Mouse (Mus musculus): ENCODE results near the gene Nfkbia.

Gene Nfkbia

DNA sequence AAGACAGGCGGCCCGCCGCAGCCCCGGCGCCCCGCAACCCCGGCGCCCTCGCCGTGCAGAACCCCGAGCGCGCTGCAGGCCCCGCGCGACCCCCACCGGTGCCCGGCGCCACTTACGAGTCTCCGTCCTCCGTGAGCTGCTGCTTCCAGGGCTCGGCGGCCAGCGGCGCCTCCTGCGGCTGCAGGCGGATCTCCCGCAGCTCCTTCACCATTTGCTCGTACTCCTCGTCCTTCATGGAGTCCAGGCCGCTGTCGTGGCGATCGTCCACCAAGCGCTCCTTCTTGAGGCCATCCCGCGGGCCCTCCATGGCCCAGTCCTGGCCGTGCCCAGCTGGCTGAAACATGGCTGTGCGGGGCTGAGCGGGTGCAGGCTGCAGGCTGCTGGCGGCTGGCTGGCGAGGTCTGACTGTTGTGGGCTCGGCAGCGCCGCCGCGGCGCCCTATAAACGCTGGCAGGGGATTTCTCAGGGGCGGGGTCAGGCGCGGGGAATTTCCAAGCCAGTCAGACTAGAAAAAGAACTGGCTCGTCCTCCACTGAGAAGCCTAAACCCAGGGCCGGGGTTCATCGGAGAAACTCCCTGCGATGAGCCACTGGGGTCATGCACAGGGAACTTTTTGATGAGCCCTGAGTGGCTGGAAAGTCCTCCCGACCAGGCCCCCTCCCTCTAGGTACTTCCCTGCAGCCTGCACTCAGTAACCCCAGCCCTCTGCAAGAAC, at the start of gene Nfkbia:
Gene Nfkbia (minus strand): TSS at position 464 of the 715 bp plus-strand sequence.
- DNase-seq = peak; percentile 96

DNA sequence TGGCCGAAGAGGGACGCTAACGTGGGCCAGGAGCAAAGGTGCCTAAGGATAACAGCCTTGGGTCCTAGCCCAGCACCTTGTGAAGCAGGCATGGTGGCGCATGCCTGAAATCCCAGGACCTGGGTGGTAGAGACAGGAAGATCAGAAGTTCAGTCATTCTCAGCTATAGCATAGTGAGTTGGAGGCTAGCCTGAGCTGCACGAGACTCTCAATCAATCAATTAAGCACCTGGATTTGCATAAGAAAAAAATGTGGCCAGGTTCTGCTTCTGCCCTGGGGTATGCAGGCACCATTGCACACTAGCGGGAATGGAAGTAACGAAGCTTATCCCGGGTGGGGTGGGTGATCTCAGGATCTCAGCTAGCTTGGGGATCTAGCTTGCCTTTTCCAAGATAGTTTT, 46.7 kb upstream of the Nfkbia start:
- DNase-seq = no peak

DNA sequence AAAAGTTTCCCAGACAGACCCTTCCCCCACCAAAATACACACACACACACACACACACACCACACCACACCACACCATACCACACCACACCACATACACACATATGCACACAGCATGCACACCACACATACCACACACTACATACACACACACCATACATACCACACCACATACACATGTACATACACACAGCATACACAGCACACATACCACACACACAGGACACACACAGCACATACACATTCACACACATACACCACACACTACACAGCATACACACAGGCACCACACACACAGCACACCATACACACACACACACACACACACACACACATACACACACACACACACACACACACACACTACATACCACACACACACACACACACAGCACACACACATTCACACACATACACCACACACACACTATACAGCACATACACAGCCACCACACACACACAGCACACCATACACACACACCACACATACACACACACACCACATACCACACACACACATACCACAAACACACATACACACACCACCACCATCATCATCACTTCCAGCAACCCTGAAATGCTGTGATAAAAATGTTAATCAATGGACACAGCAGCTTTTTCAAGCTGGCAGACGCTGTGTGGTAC, 46.0 kb upstream of the Nfkbia start:
- no peak for DNase-seq

DNA sequence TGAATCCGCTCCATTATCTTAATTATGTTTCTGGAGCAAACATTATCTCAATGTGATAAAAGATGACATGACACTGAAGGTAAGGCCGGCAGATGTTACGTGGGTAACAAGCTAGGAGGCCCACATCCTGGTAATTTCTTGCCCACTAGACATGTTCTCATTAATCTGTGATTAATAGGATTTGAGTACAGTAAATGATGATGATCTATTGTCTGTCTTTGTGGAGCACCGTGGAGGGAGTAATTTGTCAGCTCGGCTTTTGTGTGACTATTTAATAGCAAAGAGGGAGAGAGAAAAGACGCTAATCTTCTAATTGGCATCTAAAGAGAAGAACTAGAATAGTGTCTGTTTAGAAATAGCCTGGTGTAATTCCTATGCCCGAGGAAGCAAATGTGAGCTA, 45.3 kb upstream of the Nfkbia start:
- DNase-seq = no peak

DNA sequence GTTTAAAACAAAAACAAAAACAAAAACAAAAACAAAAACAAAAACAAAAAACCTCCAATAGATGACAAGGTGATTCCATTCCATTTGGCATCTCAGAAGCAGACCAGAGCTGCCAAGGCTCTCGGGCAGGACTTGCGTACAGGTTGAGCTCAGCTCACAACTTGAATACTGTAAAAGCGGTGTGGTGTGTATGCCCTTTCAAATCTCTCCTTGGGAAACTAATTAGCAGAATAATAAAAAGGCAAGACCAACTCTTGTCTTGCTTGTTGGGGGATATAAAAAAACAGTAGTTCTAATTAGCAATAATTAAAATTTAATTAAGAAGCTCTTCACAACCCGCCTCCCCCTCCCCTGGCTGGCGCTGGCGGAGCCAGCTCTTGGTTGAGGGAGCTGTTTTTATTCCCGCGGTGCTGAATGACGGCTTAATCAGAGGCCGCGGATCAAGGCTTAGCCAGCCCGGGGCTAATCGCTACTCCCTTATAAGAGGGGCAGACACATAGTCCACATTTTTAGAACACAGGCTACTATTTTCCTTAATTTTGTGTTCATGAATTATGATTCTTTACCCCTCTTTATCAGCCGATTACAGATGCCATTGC, 44.2 kb upstream of the Nfkbia start:
- peak; percentile 22 for DNase-seq

DNA sequence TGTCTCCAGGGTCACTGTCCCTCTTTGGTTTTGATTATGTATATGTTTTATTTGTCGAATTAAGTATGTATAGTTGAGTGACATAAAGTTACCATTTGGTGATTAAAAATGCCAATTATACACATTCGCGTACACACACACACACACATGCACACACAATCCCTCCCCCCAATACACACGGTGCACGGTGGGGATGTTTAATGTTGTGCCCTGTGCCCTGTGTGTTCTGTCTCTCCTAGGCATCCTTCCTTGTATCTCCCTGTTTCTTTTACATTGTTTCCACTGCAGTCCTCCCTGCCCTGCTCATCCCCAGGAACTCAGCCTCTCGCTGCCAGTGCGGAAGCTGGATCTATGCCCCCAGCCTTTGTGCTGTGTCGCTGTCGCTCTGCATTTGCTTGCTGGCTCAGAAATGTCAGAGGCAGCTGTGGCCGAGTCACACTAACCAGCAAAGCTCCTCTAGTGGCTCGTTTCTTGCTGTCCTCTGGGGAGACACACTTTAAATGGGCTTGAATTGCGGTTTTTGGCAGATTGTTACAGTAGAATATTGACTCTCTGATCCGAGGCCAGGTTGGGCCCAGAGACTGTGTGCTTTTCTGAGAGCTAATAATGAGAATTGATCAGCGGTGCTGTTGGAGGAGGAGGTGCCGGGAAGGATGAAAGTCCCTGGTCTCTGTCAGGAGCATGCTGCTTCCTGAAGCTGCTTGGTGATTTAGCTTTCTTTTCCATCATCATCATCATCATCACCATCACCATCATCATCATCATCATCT, 34.7 kb upstream of the Nfkbia start:
- DNase-seq = no peak

DNA sequence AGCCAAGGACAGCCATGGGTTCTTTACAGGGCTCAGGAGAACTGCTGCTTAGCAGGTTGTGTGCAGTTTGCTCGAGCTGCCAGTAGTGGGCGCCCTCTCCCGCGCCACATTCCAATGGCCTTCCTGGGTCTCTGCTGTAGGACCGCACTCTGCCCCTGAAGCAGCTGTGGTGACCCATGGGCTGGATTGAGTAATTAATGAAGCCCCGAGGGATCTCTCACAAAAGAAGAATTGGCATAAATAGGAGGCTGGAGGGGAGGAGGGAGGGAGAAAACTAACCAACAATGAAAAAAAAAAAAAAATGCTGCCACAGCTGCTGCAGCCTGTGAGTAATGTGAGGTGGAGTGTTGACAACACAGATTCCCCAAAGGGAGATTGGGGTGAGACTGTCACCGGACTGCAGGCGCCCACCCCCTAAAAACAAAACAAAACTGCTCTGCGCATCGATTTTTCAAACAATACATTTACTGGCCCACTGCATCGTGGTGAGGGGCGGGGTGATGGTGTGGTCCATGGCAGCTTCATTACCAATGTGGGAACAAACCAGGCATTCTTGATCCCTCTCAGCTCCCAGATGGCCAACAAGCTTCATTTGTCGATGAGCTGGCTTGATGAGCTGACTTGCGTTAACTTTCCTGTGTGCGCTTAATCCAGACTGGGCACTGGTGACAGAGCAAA, 25.8 kb upstream of the Nfkbia start:
- peak; percentile 65 for DNase-seq

DNA sequence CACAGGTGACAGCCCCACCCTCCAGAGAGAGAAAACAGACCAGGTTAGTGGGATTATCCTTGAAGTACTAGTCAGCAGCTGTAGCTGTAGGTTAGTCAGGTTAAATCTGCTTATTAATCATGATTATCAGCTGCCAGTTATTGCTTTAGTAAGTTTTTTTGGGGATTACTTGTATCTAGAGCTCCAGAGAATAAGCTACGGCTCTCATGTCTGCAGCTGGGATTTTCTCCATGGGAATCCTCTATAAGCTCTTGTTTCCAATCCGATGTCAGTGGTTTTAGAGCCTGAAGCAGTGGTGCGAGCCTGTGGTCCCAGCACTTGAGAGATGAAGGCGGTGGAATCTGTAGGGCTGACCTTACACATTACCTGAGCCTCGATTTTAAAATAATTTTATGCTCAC, 16.4 kb upstream of the Nfkbia start:
- no peak for DNase-seq

DNA sequence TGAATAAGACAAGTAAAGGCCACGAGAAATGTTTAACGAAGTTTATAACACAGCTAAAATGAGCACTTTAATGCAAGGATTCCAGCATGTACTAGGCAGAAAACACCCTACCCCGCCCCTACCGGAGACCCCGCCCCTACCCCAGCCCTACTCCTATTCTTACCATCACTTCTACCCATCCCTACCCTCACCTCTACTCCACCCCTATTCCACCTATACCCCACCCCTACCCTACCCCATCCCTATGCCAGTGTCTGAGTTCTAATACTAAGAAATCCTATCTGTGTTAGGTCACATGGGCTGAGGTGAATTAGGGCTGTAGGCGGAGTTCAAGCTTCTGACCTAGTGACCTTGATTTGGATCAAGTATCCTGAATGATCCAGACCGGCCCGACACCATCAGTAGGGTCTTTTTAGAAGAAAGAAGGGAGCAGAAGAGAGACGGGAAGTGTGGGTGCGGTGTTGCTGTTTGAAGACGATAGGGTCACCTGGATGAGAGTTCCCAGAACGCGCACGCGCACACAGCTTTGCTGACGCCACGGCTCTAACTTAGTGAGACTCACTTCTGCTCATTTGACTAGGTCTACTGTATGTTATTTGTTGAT, 15.0 kb upstream of the Nfkbia start:
- DNase-seq = no peak

DNA sequence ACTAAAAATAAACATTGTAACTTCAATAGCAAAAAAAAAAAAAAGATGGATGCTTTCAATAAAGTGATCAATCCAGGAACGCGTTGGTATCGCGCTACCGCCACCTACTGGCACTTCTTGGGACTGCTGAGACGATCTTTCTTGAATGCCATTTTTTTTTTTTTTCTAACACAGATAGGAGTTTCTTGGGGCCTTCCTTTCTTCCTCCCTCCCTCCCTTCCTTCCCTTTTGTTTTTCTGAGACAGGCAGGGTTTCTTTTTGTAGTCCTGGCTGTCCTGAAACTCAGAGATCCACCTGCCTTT, 13.5 kb upstream of the Nfkbia start:
- DNase-seq = peak; percentile 79

DNA sequence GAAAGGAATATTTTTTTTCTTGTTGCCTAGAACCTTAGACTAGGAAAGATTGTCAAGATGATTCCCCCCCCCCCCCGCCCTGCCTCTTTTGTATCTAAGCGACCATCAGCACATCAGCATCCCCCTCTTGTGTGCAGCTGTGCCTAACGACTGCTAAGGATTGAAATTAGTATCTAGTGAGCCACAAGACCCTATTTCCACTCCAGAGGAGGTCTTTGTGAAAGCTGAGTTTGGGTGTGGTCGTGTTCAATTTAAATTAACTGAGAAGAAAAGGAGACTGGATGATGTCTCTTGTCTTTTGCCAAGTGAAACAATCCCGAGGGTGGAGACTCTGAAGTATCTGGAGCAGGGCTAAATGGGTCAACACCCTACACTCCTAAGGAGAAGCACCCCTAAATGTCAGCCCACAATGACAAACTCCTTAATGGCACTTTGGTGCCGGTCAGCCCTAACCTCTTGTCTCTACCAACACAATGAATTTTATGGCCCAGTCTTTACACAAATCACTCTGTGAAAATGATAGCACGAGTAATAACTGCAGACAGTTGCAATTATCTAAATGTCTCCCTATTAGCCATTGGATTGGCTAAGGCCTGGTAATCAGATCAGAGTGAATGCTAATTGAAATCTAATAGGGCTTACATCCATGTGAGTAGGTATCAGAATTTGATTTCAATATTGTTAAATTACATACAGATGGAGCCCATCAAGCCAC, 13.0 kb upstream of the Nfkbia start:
- no peak for DNase-seq

DNA sequence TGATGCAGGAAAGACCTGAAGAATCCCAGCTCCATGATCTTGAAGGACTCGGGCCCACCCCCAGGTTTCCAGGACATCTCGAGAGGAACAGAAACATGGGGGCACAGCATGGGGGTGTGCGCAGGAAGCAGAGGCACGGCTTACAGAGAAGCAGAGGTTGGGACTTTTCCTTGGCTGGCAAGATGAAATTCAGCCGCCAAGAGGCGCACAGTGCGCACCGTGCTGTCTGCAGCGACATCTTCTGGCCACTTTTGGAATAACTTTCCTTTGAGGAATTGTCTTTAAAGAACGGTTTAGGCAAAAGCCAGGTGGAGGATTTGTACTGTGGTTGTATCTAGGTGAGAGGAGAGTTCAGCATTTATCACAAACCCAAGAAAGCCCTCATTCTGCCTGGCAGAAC, 6.6 kb upstream of the Nfkbia start:
- DNase-seq = peak; percentile 86

DNA sequence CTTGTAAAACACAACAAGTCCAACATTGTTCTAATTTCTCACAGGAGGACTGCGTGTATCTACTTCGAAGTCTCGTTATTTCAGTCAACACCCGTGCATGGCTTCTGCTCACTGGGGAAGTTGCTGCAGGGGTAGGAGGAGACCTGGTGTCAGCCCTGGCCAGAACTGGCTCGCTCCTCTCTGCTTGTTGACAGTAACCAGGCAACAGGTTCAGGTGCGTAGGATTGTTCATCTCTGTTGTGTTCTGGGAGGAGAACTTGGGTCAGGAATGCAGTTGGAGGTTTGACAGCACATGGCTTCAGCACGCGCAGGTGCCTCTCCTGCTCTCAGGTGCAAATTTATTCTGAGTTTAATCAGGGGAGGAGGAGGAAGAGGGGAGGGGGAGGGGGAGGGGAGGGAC, 5.3 kb upstream of the Nfkbia start:
- no peak for DNase-seq

DNA sequence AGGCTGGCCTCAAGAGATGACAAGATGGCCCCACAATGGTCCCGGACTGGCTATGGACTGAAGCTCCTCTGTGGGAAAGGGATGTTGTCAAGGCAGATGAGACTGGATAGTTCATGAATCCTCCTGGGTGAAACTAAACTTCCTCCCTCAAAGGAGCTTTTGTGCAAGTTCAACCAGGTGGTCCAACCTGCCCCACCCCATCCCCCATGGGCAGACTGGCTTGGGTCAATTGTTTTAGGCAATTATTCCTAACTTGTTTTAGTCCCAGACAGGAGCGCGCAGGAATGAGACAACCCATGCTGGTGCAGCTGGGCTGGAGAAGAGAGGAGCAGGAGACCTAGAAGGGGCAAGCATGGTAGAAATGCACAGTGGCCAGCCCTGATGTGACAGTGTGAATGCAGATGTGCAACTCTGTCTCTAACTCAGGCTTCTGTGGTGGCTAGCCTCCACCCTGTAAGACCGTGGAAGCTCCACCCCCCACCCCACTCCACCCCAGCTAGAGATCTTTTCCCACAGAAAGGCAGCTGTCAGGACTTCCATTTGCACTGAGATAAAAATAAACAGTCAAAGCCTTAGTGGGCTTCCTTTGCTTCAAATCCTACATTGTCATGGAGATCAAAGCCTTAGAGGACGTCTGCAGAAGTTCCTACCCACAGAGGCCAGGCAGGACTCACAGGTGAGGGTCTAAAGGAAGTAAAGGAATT, 3.6 kb upstream of the Nfkbia start:
- DNase-seq = no peak

DNA sequence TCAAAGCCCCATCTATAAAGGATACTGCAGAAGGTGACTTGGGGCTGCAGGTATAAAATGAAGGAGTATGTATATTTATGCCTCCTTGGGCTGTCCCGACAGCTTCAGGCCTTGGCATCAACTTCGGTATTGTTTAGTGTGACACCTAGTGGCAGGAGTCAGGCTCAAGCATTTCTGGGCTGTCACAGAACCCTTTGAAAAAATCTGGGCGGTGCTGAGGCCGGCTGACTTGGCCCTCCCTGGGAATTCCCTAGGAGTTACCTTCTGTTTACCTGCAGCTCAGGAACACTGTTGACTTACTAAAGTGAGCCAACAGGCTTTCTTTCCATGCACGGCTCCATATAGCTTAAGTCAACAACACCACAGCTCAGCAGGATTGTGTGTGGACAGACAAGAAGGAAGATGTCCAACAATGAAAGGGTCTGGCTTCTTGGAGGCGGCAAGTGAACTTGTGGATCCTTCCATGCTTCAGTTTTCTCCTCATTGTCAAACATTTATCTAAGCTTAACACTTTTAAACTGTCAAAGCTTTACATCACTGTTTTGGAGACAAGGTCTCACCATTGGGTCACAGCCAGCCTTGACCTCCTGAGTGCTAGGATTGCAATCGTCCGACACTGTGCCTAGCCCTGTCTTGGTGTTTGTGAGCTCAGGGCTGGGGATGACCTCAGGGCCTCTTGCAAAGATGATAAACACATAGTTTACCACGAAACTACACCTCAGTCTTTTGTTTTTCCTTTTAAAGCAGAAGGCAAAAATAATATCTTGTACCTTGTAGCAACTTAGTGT, 2.9 kb upstream of the Nfkbia start:
- peak; percentile 83 for DNase-seq

DNA sequence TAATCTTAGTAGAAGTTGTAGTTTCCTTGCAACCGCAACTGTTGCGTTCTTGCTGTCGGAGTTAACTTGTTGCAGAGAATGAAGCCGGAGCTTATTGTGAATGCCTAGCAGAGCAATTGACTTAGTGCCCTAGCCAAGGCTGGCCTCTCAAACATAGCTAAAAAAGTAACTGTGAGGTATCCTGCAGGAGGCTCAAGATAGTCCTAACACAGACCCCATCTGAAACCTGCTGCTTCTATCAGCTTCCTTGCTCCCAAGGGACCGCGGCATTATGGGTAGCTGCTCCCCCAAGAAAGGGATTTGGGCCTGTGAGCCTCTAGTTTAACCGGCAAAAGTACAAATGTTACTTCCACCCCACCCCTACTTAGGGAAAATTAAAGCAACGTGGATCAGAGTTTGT, 934 bp upstream of the Nfkbia start:
- peak; percentile 35 for DNase-seq

DNA sequence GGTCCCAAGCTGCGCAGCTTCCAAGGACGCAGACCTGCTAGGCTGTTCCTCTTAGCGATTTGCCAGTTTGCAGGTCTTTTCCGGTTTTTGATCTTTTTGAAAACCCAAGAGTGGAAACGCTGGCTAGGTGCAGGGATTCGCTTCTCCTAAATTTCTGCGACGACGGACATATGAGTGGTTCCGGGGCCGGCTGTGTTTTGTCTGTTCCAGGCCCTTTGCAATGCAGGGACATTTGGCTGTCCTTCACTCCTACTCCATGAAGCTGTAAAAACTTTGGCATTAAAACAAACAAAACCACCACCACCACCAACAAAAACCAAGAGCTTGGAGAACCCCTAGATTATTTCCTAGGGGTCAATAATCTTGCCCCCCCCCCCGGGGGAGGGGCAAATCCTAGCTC, 494 bp upstream of the Nfkbia start:
- peak; percentile 61 for DNase-seq

DNA sequence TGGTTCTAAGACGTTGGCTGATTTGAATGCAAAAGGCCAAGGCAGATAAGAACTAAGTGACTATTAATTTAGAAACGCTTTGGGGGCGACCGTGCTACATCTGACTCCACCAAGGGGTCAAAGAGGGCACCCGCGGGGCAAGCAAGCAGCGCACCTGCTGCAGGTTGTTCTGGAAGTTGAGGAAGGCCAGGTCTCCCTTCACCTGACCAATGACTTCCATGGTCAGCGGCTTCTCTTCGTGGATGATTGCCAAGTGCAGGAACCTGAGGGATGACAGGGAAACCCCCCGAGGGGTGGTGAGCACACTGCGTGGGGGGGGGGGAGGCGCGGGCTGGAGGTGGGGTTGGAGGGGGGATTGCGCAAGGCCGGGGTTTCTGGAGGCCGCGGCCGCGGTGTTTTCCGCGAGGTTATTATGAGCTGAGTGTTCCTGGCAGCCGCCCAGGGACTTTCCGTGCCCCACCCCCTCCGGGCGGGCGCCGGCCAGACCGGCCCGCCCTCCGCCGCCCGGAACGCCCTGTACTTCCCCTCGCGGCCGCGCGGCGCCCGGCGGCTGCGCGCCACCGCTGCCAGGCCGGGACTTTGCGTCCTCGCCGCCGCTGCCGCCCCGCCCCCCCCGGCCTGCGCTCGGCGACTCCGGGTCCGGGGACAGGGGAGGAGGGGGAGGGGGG, 797 bp downstream of the Nfkbia start:
- DNase-seq = peak; percentile 99

DNA sequence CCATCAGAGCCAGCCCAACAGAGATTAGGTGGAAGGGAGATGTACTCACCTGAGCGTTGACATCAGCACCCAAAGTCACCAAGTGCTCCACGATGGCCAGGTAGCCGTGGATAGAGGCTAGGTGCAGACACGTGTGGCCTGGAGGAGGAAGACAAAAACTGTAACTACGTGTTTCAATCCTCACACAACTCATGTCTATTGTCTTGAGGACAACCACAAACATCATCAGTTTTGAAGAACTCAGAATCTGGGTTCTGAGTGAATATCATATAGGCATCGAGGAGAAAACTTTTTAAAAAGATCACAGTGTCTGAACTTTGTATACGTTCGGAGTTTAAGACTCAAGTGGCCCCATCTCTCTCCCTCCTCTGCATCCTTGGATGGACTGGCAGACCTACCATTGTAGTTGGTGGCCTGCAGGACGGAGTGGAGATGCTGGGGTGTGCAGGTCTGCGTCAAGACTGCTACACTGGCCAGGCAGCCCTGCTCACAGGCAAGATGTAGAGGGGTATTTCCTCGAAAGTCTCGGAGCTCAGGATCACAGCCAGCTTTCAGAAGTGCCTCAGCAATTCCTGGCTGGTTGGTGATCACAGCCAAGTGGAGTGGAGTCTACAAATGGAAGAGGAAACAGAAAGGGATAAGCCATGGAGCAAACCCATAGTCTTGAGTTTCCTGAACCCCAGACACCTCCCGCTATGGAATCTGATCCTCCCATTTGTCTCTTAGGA, 1.6 kb downstream of the Nfkbia start:
- DNase-seq = peak; percentile 45

Data from kidney, postnatal 10 days (tissue).